Mouse (Mus musculus): ENCODE measurements at regions not wholly inside any gene's neighbourhood (a gene's known extent, or its start where the extent isn't known, plus 50 kb on each side); places are given as distances from the start of the nearest gene placed in this dataset.

- 23% methylated on average over 4 of the region's 4 CpGs for WGBS
- H3K9ac ChIP-seq (replicated peaks; ENCODE audit: low read depth, low read length) = no peak overlapping the region
- no peak overlapping the region for H3K4me2 ChIP-seq (ENCODE audit: low read length)
- ATAC-seq = peak; percentile 55
- H3K4me1 ChIP-seq (replicated peaks; ENCODE audit: control insufficient read depth, insufficient read depth, low read length) = peaks cover 11% of the 10 kb centered on the region
- H3K4me3 ChIP-seq (replicated peaks; ENCODE audit: low read length) = no peak overlapping the region
- no peak overlapping the region for H3K27ac ChIP-seq (ENCODE audit: low read length)
- no peaks in the 10 kb centered on the region for H3K9me3 ChIP-seq (ENCODE audit: control insufficient read depth, low read length)
- no peaks in the 10 kb centered on the region for H3K36me3 ChIP-seq (ENCODE audit: control insufficient read depth, insufficient read depth)
- no peaks in the 10 kb centered on the region for H3K27me3 ChIP-seq (replicated peaks; ENCODE audit: control insufficient read depth, insufficient read depth, low read length)
Measured at GRCm38 (mm10) chr6:103320550-103320949, 189.8 kb upstream of the Chl1 start.

GRCm38 (mm10) chr6:103321058-103321457 lies 189.3 kb upstream of the Chl1 start:
- no peak overlapping the region for H3K9ac ChIP-seq (replicated peaks; ENCODE audit: low read depth, low read length)
- no peak overlapping the region for H3K4me3 ChIP-seq (replicated peaks; ENCODE audit: low read length)
- no peak overlapping the region for H3K4me2 ChIP-seq (ENCODE audit: low read length)
- WGBS = 72% methylated on average over 2 of the region's 2 CpGs
- H3K9me3 ChIP-seq (ENCODE audit: control insufficient read depth, low read length) = no peaks in the 10 kb centered on the region
- no peaks in the 10 kb centered on the region for H3K36me3 ChIP-seq (ENCODE audit: control insufficient read depth, insufficient read depth)
- no peaks in the 10 kb centered on the region for H3K27me3 ChIP-seq (replicated peaks; ENCODE audit: control insufficient read depth, insufficient read depth, low read length)
- H3K4me1 ChIP-seq (replicated peaks; ENCODE audit: control insufficient read depth, insufficient read depth, low read length) = peaks cover 11% of the 10 kb centered on the region
- peak; percentile 36 for ATAC-seq
- H3K27ac ChIP-seq (ENCODE audit: low read length) = no peak overlapping the region

- no peak for ATAC-seq
- H3K9ac ChIP-seq (replicated peaks; ENCODE audit: low read depth, low read length) = no peak overlapping the region
- no peaks in the 10 kb centered on the region for H3K9me3 ChIP-seq (ENCODE audit: control insufficient read depth, low read length)
- H3K36me3 ChIP-seq (ENCODE audit: control insufficient read depth, insufficient read depth) = no peaks in the 10 kb centered on the region
- no peak overlapping the region for H3K4me2 ChIP-seq (ENCODE audit: low read length)
- H3K4me1 ChIP-seq (replicated peaks; ENCODE audit: control insufficient read depth, insufficient read depth, low read length) = peaks cover 11% of the 10 kb centered on the region
- no peaks in the 10 kb centered on the region for H3K27me3 ChIP-seq (replicated peaks; ENCODE audit: control insufficient read depth, insufficient read depth, low read length)
- H3K27ac ChIP-seq (ENCODE audit: low read length) = no peak overlapping the region
- no peak overlapping the region for H3K4me3 ChIP-seq (replicated peaks; ENCODE audit: low read length)
Measured at GRCm38 (mm10) chr6:103322442-103322841, 187.9 kb upstream of the Chl1 start.

- Histone ChIP-seq H3K27me3 (replicated peaks; ENCODE audit: control insufficient read depth, insufficient read depth, low read length) (no peaks in the 10 kb centered on the region), H3K4me2 (ENCODE audit: low read length) (no peak overlapping the region)
- no peak for ATAC-seq
Measured at GRCm38 (mm10) chr6:103335683-103336082, 174.7 kb upstream of the Chl1 start.

GRCm38 (mm10) chr6:103339961-103340732 lies 170.2 kb upstream of the Chl1 start:
- 45% methylated on average over 7 of the region's 7 CpGs for WGBS
- H3K4me2 ChIP-seq (ENCODE audit: low read length) = no peak overlapping the region
- no peak overlapping the region for H3K27ac ChIP-seq (ENCODE audit: low read length)
- no peaks in the 10 kb centered on the region for H3K9me3 ChIP-seq (ENCODE audit: control insufficient read depth, low read length)
- no peak for ATAC-seq
- H3K4me1 ChIP-seq (replicated peaks; ENCODE audit: control insufficient read depth, insufficient read depth, low read length) = no peaks in the 10 kb centered on the region
- H3K36me3 ChIP-seq (ENCODE audit: control insufficient read depth, insufficient read depth) = no peaks in the 10 kb centered on the region
- no peak overlapping the region for H3K9ac ChIP-seq (replicated peaks; ENCODE audit: low read depth, low read length)
- H3K4me3 ChIP-seq (replicated peaks; ENCODE audit: low read length) = no peak overlapping the region
- no peaks in the 10 kb centered on the region for H3K27me3 ChIP-seq (replicated peaks; ENCODE audit: control insufficient read depth, insufficient read depth, low read length)

More at GRCm38 (mm10) chr6:103335683-103336082, 174.7 kb upstream of the Chl1 start:
- H3K9me3 ChIP-seq (ENCODE audit: control insufficient read depth, low read length) = no peaks in the 10 kb centered on the region
- H3K4me1 ChIP-seq (replicated peaks; ENCODE audit: control insufficient read depth, insufficient read depth, low read length) = no peaks in the 10 kb centered on the region
- no peak overlapping the region for H3K4me3 ChIP-seq (replicated peaks; ENCODE audit: low read length)
- H3K36me3 ChIP-seq (ENCODE audit: control insufficient read depth, insufficient read depth) = no peaks in the 10 kb centered on the region
- no peak overlapping the region for H3K27ac ChIP-seq (ENCODE audit: low read length)
- H3K9ac ChIP-seq (replicated peaks; ENCODE audit: low read depth, low read length) = no peak overlapping the region

GRCm38 (mm10) chr6:103343515-103343914 lies 166.9 kb upstream of the Chl1 start:
- Histone ChIP-seq H3K4me3 (replicated peaks; ENCODE audit: low read length) (no peak overlapping the region), H3K9me3 (ENCODE audit: control insufficient read depth, low read length) (no peaks in the 10 kb centered on the region), H3K27ac (ENCODE audit: low read length) (no peak overlapping the region), H3K27me3 (replicated peaks; ENCODE audit: control insufficient read depth, insufficient read depth, low read length) (no peaks in the 10 kb centered on the region), H3K9ac (replicated peaks; ENCODE audit: low read depth, low read length) (no peak overlapping the region), H3K36me3 (ENCODE audit: control insufficient read depth, insufficient read depth) (no peaks in the 10 kb centered on the region), H3K4me1 (replicated peaks; ENCODE audit: control insufficient read depth, insufficient read depth, low read length) (no peaks in the 10 kb centered on the region), H3K4me2 (ENCODE audit: low read length) (no peak overlapping the region)
- no peak for ATAC-seq
- WGBS = 70% methylated on average over 5 of the region's 5 CpGs

GRCm38 (mm10) chr6:103344413-103344812 lies 166.0 kb upstream of the Chl1 start:
- Histone ChIP-seq H3K4me1 (replicated peaks; ENCODE audit: control insufficient read depth, insufficient read depth, low read length) (no peaks in the 10 kb centered on the region), H3K27me3 (replicated peaks; ENCODE audit: control insufficient read depth, insufficient read depth, low read length) (no peaks in the 10 kb centered on the region), H3K9ac (replicated peaks; ENCODE audit: low read depth, low read length) (no peak overlapping the region), H3K4me2 (ENCODE audit: low read length) (no peak overlapping the region), H3K9me3 (ENCODE audit: control insufficient read depth, low read length) (no peaks in the 10 kb centered on the region), H3K27ac (ENCODE audit: low read length) (no peak overlapping the region), H3K4me3 (replicated peaks; ENCODE audit: low read length) (no peak overlapping the region), H3K36me3 (ENCODE audit: control insufficient read depth, insufficient read depth) (no peaks in the 10 kb centered on the region)
- 76% methylated on average over 2 of the region's 2 CpGs for WGBS
- ATAC-seq = no peak

GRCm38 (mm10) chr6:103345195-103345594 lies 165.2 kb upstream of the Chl1 start:
- H3K27me3 ChIP-seq (replicated peaks; ENCODE audit: control insufficient read depth, insufficient read depth, low read length) = no peaks in the 10 kb centered on the region
- 83% methylated on average over 3 of the region's 3 CpGs for WGBS
- no peak overlapping the region for H3K4me2 ChIP-seq (ENCODE audit: low read length)
- no peaks in the 10 kb centered on the region for H3K9me3 ChIP-seq (ENCODE audit: control insufficient read depth, low read length)
- no peak overlapping the region for H3K4me3 ChIP-seq (replicated peaks; ENCODE audit: low read length)
- H3K9ac ChIP-seq (replicated peaks; ENCODE audit: low read depth, low read length) = no peak overlapping the region
- H3K4me1 ChIP-seq (replicated peaks; ENCODE audit: control insufficient read depth, insufficient read depth, low read length) = no peaks in the 10 kb centered on the region
- H3K36me3 ChIP-seq (ENCODE audit: control insufficient read depth, insufficient read depth) = no peaks in the 10 kb centered on the region
- no peak overlapping the region for H3K27ac ChIP-seq (ENCODE audit: low read length)
- no peak; the same call in 1 of the 2 replicates for ATAC-seq

GRCm38 (mm10) chr6:103352405-103353124 lies 157.8 kb upstream of the Chl1 start:
- Histone ChIP-seq H3K4me1 (replicated peaks; ENCODE audit: control insufficient read depth, insufficient read depth, low read length) (peaks cover 6% of the 10 kb centered on the region), H3K4me3 (replicated peaks; ENCODE audit: low read length) (no peak overlapping the region), H3K4me2 (ENCODE audit: low read length) (no peak overlapping the region), H3K27ac (ENCODE audit: low read length) (peak overlapping the region; percentile 47), H3K9ac (replicated peaks; ENCODE audit: low read depth, low read length) (no peak overlapping the region), H3K27me3 (replicated peaks; ENCODE audit: control insufficient read depth, insufficient read depth, low read length) (no peaks in the 10 kb centered on the region), H3K36me3 (ENCODE audit: control insufficient read depth, insufficient read depth) (no peaks in the 10 kb centered on the region), H3K9me3 (ENCODE audit: control insufficient read depth, low read length) (no peaks in the 10 kb centered on the region)
- ATAC-seq = peak; percentile 61
- WGBS = 41% methylated on average over 3 of the region's 3 CpGs
